Mouse (Mus musculus) heart, adult 9 months (tissue): ENCODE results near the gene Aldh3b3.
A peak's percentile ranks its signal among the peaks of the same experiment; 100 is the strongest.

Experiments
- DNase-seq, 2 experiments: peaks; one replicate each; pipeline ENCODE4 v3.0.0; 2022; ENCODE audit warnings: low spot score in 2 of 2

The Aldh3b3 gene

GRCm38 (mm10) chr19:4001752-4002151, 43.3 kb downstream of the Aldh3b3 start:
- no peak for DNase-seq

DNA sequence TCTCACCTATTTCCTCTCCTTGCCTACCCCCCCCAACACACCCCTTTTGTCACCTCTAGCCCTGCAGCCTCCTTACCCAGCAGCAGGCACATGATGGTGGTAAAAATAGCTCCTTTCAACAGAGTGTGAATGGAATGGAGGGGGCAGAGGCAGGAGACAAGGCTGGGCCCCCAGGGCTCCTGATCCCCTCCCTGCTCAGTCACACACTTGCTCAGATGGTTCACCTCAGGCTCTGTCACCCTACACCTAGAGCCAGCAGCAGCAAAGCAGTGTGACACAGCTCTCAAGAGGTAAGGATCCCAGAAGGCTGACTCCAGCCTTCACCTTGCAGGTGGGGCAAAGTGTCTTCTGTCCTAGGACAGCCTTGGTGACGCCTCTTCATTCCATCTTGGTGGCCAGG, 44.7 kb downstream of the Aldh3b3 start, which contains the start of gene Doc2g:
Doc2g (plus strand) TSS at position 202 of the 400 bp plus-strand sequence.
- DNase-seq, result peak; percentile 59

GRCm38 (mm10) chr19:4003641-4004040, 45.2 kb downstream of the Aldh3b3 start:
- no peak for DNase-seq

DNA sequence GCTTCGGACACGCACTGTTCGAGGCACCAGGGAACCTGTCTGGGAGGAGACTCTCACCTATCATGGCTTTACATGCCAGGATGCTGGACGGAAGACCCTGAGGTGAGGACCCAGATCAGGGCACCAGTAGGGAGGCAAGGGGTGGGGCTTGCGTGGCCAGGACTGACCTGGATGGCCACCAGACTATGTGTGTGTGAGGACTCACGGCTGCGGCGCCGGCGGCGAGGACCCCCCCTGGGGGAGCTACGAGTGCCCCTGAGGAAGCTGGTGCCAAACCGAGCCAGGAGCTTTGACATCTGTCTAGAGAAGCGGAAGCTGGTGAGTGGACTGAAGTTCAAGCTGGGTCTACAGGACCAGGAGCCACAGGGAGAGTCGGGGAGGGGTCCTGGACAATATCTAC, 45.9 kb downstream of the Aldh3b3 start:
- peak in 1 of 2 experiments; percentile 6 for DNase-seq

DNA sequence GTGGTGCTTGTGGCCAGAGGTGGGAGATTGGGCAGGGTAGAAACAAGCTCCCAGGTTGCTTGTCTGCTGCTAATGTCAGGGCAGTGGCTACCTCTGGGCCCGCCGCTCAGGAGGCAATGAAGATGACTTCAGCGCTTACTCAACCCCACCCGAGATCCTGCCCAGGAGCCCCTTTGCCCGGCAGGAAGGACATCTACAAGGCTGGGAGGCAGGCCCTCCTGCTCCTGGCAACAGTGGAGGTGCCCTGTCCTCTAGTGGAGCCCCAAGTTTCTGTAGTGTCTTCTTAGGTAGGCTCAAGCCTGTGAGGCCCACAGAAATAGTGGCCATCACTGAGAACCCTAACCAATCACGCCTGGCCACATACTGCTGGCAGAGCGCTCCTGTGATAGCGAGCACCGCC, 46.6 kb downstream of the Aldh3b3 start:
- DNase-seq, result no peak

DNA sequence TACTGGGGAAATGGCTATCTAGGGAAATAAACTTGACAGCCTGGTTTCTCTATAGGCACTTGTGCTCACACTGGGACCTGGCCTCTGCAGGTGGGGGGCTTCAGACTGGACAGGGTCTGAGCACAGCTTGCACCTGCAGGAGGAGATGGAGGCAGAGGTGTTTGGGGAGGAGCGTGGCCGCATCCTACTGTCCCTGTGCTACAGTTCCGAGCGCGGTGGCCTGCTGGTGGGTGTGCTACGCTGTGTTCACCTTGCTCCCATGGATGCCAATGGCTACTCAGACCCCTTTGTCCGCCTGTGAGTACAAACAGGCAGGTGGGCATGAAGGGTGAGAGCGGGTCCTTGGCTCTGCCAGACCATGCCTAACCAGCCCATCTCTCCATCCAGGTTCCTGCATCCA, 47.5 kb downstream of the Aldh3b3 start:
- DNase-seq, result no peak

DNA sequence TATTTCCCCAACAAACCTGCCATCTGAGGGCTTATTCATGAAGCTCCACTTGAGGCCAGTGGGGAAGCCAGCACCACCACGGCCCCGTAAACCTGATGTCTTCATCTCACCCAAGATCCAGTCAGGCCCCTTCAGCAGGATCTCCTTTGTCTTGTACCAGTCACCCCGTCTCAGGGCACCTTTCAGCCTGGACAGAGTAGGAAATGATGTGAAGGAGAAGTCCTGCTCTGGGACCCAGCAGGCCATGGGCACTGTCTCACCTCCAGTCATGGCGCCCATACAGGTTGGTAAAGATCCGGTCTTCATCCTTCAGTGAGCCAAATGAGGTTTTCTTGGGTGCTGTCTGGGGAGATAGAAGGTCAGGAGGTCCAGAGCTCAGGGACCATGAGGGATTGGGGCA, 52.6 kb downstream of the Aldh3b3 start:
- no peak for DNase-seq

GRCm38 (mm10) chr19:4012432-4013022, 54.1 kb downstream of the Aldh3b3 start, which contains the start of gene Ndufv1:
TSS of gene Ndufv1 (minus strand) at chr19:4012806.
- DNase-seq, result peak; percentile 98

DNA sequence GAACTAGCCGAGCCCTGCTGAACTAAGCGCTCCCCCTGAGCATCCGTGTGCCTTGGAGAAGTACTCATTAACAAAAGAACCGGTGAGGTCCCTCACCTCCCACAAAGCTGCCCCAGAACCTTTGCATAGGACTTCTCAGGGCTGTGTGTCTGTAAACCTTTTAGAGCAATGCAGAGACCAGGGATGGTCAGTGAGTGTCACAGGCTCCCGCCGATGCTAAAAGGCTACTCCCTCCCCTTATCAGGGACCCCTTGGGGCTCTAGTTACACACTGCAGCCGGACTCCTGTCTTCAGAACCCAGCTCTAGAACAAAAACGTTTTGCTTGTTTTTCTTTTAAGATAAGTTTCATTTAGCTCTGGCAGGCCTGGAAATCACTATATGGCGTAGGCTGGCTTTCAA, 54.6 kb downstream of the Aldh3b3 start:
- DNase-seq, result no peak

GRCm38 (mm10) chr19:4014802-4015201, 56.4 kb downstream of the Aldh3b3 start:
- DNase-seq, result no peak

DNA sequence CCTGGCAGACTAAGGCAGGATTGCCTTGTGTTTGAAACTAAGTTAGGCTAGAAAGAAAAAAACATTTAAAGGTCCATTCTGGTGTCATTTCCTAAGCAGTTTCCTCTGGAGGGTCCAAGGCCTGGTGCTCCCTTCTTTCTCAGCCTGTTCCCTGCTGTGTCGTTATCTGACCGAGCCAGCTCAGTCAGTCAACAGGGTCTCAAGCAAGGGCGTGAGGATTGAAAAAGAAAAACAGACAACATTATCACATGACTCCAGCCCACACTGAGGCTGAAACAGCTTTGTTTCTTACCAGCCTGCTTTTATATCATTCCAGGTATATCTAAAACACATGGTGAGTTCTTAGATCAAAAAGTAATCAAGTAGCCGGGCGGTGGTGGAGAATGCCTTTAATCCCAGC, 57.2 kb downstream of the Aldh3b3 start:
- no peak for DNase-seq

DNA sequence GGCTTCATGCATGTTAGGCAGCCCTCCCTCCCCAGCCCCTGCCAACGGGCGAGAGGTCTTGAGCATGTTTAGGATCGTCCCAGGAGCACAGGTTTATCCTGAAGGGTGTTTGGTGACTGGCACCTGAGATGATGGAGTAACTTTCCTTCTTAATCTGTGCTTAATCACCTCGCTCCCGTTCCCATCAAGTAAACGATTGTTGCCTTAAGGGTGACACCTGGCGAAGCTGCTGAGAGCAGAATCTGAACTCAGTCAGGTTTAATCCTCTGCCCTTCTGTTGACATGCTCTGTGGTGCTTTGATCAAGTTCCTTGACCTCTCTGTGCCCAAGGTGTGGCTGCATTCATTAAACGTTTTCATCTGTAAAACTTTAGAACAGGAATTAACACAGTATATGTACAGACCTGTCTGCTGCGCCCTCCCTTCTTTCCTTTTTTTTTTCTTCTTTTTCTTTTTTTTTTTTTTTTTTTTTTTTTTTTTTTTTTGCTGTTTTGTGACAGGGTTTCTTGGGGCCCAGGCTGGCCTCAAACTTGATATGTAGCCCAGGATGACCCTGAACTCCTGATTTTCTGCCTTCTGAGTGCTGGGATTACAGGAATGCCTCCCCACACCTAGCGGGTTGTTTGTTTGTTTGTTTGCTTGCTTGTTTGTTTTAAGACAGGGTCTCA, 59.6 kb downstream of the Aldh3b3 start:
- no peak for DNase-seq

GRCm38 (mm10) chr19:4018743-4019583, 60.5 kb downstream of the Aldh3b3 start:
- peak; percentile 82 to 90 for DNase-seq
